Mouse (Mus musculus) heart, adult 2 months (tissue): Measurements from ENCODE around the gene Syngr1.

ENCODE experiments used
- CTCF ChIP-seq: fragments of 200-600 bp; IDR thresholded peaks from 2 replicates; pipeline ENCODE4 v1.8.1; 2022; ENCODE audit warnings: antibody characterized with exemption, mild to moderate bottlenecking, moderate library complexity
- EP300 ChIP-seq: fragments of 200-500 bp; IDR thresholded peaks from 2 replicates; pipeline ENCODE4 v1.6.1; 2011; ENCODE audit warnings: low read depth, low read length, control low read depth; ENCODE audit not compliant: insufficient read depth
- POLR2A ChIP-seq: fragments of 200-500 bp; IDR thresholded peaks from 2 replicates; pipeline ENCODE4 v1.6.1; 2011; ENCODE audit warnings: mild to moderate bottlenecking, low read depth, low read length, control low read depth; ENCODE audit not compliant: insufficient read depth

- no peak for TF ChIP-seq POLR2A
- no peak for TF ChIP-seq CTCF
- TF ChIP-seq EP300: no peak
Measured at GRCm38 (mm10) chr15:80121721-80122325, 30.7 kb downstream of the Syngr1 start.
